In genomic region chr3:108200329-108201323, GRCm38 (mm10) we compare ENCODE assay signal across 8 mouse cellular contexts. TPM values are rescaled to one million over a fixed set of nuclear protein-coding genes. Genes with fewer than 3 reads are reported as not detected.
DNase-seq lines count a peak whose midpoint lies in the region; ATAC-seq and TF ChIP-seq lines count a peak whose summit lies in the region.

Cyb561d1 (minus strand) TSS chr3:108201212.

- H3K79me2 ChIP-seq in CH12.LX (replicated peaks; ENCODE audit: control insufficient read depth, extremely low read depth, insufficient read depth, poor library complexity, severe bottlenecking), result no peaks in the 10 kb centered on the region; the same call in 1 of the 2 replicates

- peaks cover 9 to 35% of the 10 kb centered on the region in 2 experiments for H3K4me1 ChIP-seq in CH12.LX (ENCODE audit: control insufficient read depth in 1 of 2, insufficient read depth in 2 of 2)
- peaks cover 64% of the 10 kb centered on the region for H3K4me1 ChIP-seq in forebrain, embryonic 10.5 days
- peaks cover 18 to 33% of the 10 kb centered on the region in 2 experiments for H3K4me1 ChIP-seq in heart, embryonic 14.5 days (ENCODE audit: control insufficient read depth in 2 of 2, insufficient read depth in 2 of 2, low read length in 2 of 2)
- H3K4me1 ChIP-seq in liver, embryonic 12.5 days, result peaks cover 60% of the 10 kb centered on the region
- peaks cover 23% of the 10 kb centered on the region; the same call in 1 of the 2 replicates for H3K4me1 ChIP-seq in stomach, embryonic 14.5 days (ENCODE audit: control insufficient read depth, insufficient read depth, low read length)

- DNase-seq in CH12.LX (ENCODE audit: extremely low read depth), result peak; percentile 96
- peak; percentile 97 for DNase-seq in c-Kit-positive CD71-negative TER-119-negative erythroid progenitor cells, embryonic 14.5 days (ENCODE audit: low read depth)
- DNase-seq in forebrain, embryonic 10.5 days (ENCODE audit: extremely low spot score, low spot score), result peak; percentile 93
- peak; percentile 96 for DNase-seq in kidney, postnatal 14 days
- peak; percentile 93 for DNase-seq in naive thymus-derived CD4-positive, alpha-beta T cell, adult 2 months (ENCODE audit: low read depth)

- peak; percentile 89 for TF ChIP-seq EP300 in CH12.LX (IDR thresholded peaks at IDR 0.05; ENCODE audit: low read length)

- H3K4me2 ChIP-seq in CH12.LX (ENCODE audit: insufficient read depth, low read depth, poor library complexity, severe bottlenecking), result peak within 1 kb of the TSS; percentile 70
- peak within 1 kb of the TSS; percentile 77 for H3K4me2 ChIP-seq in heart, embryonic 14.5 days (ENCODE audit: low read length)
- peak within 1 kb of the TSS; percentile 80 for H3K4me2 ChIP-seq in liver, embryonic 12.5 days
- peak within 1 kb of the TSS; percentile 60 for H3K4me2 ChIP-seq in stomach, embryonic 14.5 days (replicated peaks; ENCODE audit: low read depth, low read length)

- ATAC-seq in heart, embryonic 14.5 days (ENCODE audit: insufficient number of reproducible peaks, insufficient read depth, low FRiP score, low read depth), result peak; percentile 93
- peak; percentile 96 for ATAC-seq in liver, embryonic 12.5 days
- peak; percentile 94 for ATAC-seq in stomach, embryonic 14.5 days (ENCODE audit: insufficient number of reproducible peaks, insufficient read depth, low FRiP score, low read depth)

- peak within 1 kb of the TSS; percentile 74 for H3K9ac ChIP-seq in CH12.LX (ENCODE audit: insufficient read depth, low read depth)
- H3K9ac ChIP-seq in heart, embryonic 14.5 days (ENCODE audit: low read length), result peak within 1 kb of the TSS; percentile 76
- peak within 1 kb of the TSS; percentile 79 for H3K9ac ChIP-seq in liver, embryonic 12.5 days
- peak within 1 kb of the TSS; percentile 33; the same call in 1 of the 2 replicates for H3K9ac ChIP-seq in stomach, embryonic 14.5 days (replicated peaks; ENCODE audit: low read depth, low read length)

- dilution Hi-C loops in CH12.LX (cut with MboI; ENCODE audit: extremely low pct_ligation_motif_present, extremely low pct_unique_long_range_greater_than_20kb, low sequenced_read_pairs), result no loop called here

- no peak; the same call in 1 of the 2 replicates for TF ChIP-seq RAD21 in CH12.LX (IDR thresholded peaks at IDR 0.05; ENCODE audit: low read depth, low read length)

- TF ChIP-seq POLR2A in CH12.LX (IDR thresholded peaks at IDR 0.05; ENCODE audit: low read depth, low read length), result peak; percentile 88

- H3K36me3 ChIP-seq in CH12.LX (replicated peaks in 1 of 2; ENCODE audit: control insufficient read depth in 1 of 2, insufficient read depth in 1 of 2, low read length in 1 of 2), result peaks cover 19 to 76% of the 10 kb centered on the region in 2 experiments
- H3K36me3 ChIP-seq in forebrain, embryonic 10.5 days (replicated peaks), result peaks cover 58% of the 10 kb centered on the region
- H3K36me3 ChIP-seq in heart, embryonic 14.5 days (ENCODE audit: control insufficient read depth, insufficient read depth, low read length), result peaks cover 50% of the 10 kb centered on the region
- H3K36me3 ChIP-seq in liver, embryonic 12.5 days, result peaks cover 40% of the 10 kb centered on the region
- peaks cover 27% of the 10 kb centered on the region for H3K36me3 ChIP-seq in stomach, embryonic 14.5 days (ENCODE audit: control insufficient read depth, insufficient read depth, low read length)

- peak within 1 kb of the TSS; percentile 74 for H3K27ac ChIP-seq in CH12.LX (ENCODE audit: insufficient read depth, low read depth)
- H3K27ac ChIP-seq in forebrain, embryonic 10.5 days, result peak within 1 kb of the TSS; percentile 89
- H3K27ac ChIP-seq in heart, embryonic 14.5 days (replicated peaks in 1 of 2; ENCODE audit: control insufficient read depth in 1 of 2, insufficient read depth in 1 of 2, low read depth in 2 of 2, low read length in 2 of 2), result peak within 1 kb of the TSS; percentile 82 to 90
- H3K27ac ChIP-seq in liver, embryonic 12.5 days, result peak within 1 kb of the TSS; percentile 90
- peak within 1 kb of the TSS; percentile 86 for H3K27ac ChIP-seq in stomach, embryonic 14.5 days (ENCODE audit: low read length)

- H3K27me3 ChIP-seq in CH12.LX (replicated peaks), result no peaks in the 10 kb centered on the region
- no peaks in the 10 kb centered on the region for H3K27me3 ChIP-seq in forebrain, embryonic 10.5 days (ENCODE audit: poor library complexity, severe bottlenecking)
- H3K27me3 ChIP-seq in heart, embryonic 14.5 days (ENCODE audit: control insufficient read depth, insufficient read depth, low read length), result no peaks in the 10 kb centered on the region
- no peaks in the 10 kb centered on the region for H3K27me3 ChIP-seq in liver, embryonic 12.5 days (replicated peaks)
- no peaks in the 10 kb centered on the region for H3K27me3 ChIP-seq in stomach, embryonic 14.5 days (ENCODE audit: control insufficient read depth, insufficient read depth, low read length)

- WGBS in forebrain, embryonic 10.5 days, result 3% methylated on average over 44 of the region's 44 CpGs
- WGBS in heart, embryonic 14.5 days, result 3% methylated on average over 44 of the region's 44 CpGs
- WGBS in liver, embryonic 12.5 days (ENCODE audit: insufficient replicate concordance), result 3% methylated on average over 44 of the region's 44 CpGs
- WGBS in stomach, embryonic 14.5 days, result 2% methylated on average over 44 of the region's 44 CpGs

- peak; percentile 8 to 75; a peak in 2 of 4 replicates for TF ChIP-seq CTCF in CH12.LX (conservative IDR thresholded peaks at IDR 0.05 in 1 of 2, IDR thresholded peaks at IDR 0.05 in 1 of 2; ENCODE audit: low read depth in 2 of 2, low read length in 2 of 2)

- no peaks in the 10 kb centered on the region for H3K9me3 ChIP-seq in CH12.LX (replicated peaks; ENCODE audit: low read length)
- no peaks in the 10 kb centered on the region for H3K9me3 ChIP-seq in forebrain, embryonic 10.5 days
- H3K9me3 ChIP-seq in heart, embryonic 14.5 days (ENCODE audit: control insufficient read depth, low read length), result no peaks in the 10 kb centered on the region
- H3K9me3 ChIP-seq in liver, embryonic 12.5 days (replicated peaks), result no peaks in the 10 kb centered on the region
- no peaks in the 10 kb centered on the region for H3K9me3 ChIP-seq in stomach, embryonic 14.5 days (ENCODE audit: control insufficient read depth, low read depth, low read length)

- in situ Hi-C loops in CH12.LX (cut with MboI; ENCODE audit: low pct_ligation_motif_present, low pct_unique_long_range_greater_than_20kb, low sequenced_read_pairs), result no loop called here

- peak within 1 kb of the TSS; percentile 72 to 84 (median 73) for H3K4me3 ChIP-seq in CH12.LX (replicated peaks in 1 of 3; ENCODE audit: low read depth in 2 of 3, low read length in 2 of 3, poor library complexity in 1 of 3)
- H3K4me3 ChIP-seq in forebrain, embryonic 10.5 days, result peak within 1 kb of the TSS; percentile 76
- peak within 1 kb of the TSS; percentile 56 to 91 for H3K4me3 ChIP-seq in heart, embryonic 14.5 days (ENCODE audit: control insufficient read depth in 1 of 2, insufficient read depth in 1 of 2, low read depth in 1 of 2, low read length in 2 of 2)
- peak within 1 kb of the TSS; percentile 72 for H3K4me3 ChIP-seq in liver, embryonic 12.5 days
- H3K4me3 ChIP-seq in stomach, embryonic 14.5 days (ENCODE audit: low read depth, low read length), result peak within 1 kb of the TSS; percentile 61

TF ChIP-seq in CH12.LX, 34 proteins besides CTCF, POLR2A, EP300 and RAD21 (continues in another document):
- TF ChIP-seq NELFE (IDR thresholded peaks at IDR 0.05; ENCODE audit: low read depth, low read length) (no peak; the same call in 1 of the 2 replicates), MAFK (IDR thresholded peaks at IDR 0.05; ENCODE audit: insufficient replicate concordance, low read length) (no peak; the same call in 1 of the 2 replicates), JUN (IDR thresholded peaks at IDR 0.05; ENCODE audit: insufficient read depth, low read depth, low read length) (no peak), UBTF (IDR thresholded peaks at IDR 0.05; ENCODE audit: low read depth, low read length) (no peak), MYC (IDR thresholded peaks at IDR 0.05; ENCODE audit: low read depth, low read length) (no peak), MXI1 (IDR thresholded peaks at IDR 0.05; ENCODE audit: low read depth, low read length) (no peak; the same call in none of the 2 replicates), TCF12 (IDR thresholded peaks at IDR 0.05; ENCODE audit: low read depth, low read length) (peak; percentile 68), MAX (IDR thresholded peaks at IDR 0.05; ENCODE audit: low read length) (peak; percentile 40; the same call in 1 of the 2 replicates), E2F4 (IDR thresholded peaks at IDR 0.05; ENCODE audit: insufficient replicate concordance, low read depth, low read length) (peak; percentile 15; the same call in 1 of the 2 replicates), CHD2 (IDR thresholded peaks at IDR 0.05; ENCODE audit: low read length) (no peak), GABPA (IDR thresholded peaks at IDR 0.05; ENCODE audit: insufficient replicate concordance, low read depth, low read length) (no peak), PAX5 (IDR thresholded peaks at IDR 0.05; ENCODE audit: low read length) (no peak), SIN3A (IDR thresholded peaks at IDR 0.05; ENCODE audit: low read length) (peak; percentile 46), CHD1 (IDR thresholded peaks at IDR 0.05; ENCODE audit: low read depth, low read length) (no peak), ZMIZ1 (IDR thresholded peaks at IDR 0.05; ENCODE audit: low read depth, low read length) (no peak; the same call in 1 of the 2 replicates), JUND (conservative IDR thresholded peaks at IDR 0.05; ENCODE audit: low read depth, low read length) (no peak), SMC3 (IDR thresholded peaks at IDR 0.05; ENCODE audit: low read depth, low read length) (peak; percentile 30), IRF4 (IDR thresholded peaks at IDR 0.05; ENCODE audit: low read depth, low read length) (peak; percentile 97), BHLHE40 (IDR thresholded peaks at IDR 0.05; ENCODE audit: low read depth, low read length) (peak; percentile 7; the same call in 1 of the 2 replicates), POLR2AphosphoS2 (IDR thresholded peaks at IDR 0.05; ENCODE audit: low read depth, low read length) (peak; percentile 69; the same call in 1 of the 2 replicates), MEF2A (IDR thresholded peaks at IDR 0.05; ENCODE audit: borderline replicate concordance, low read depth, low read length) (peak; percentile 41; the same call in 1 of the 2 replicates)

RNA-seq across cellular contexts. Expression of gene Cyb561d1, which starts in this region (rescaled TPM):
- 2.4 and 2.6 TPM in 2 replicates for total RNA-seq in CH12.LX (2012; rRNA removed)
- 2.0 and 2.2 TPM in 2 replicates for total RNA-seq in CH12.LX (2014; rRNA removed)
- polyA plus RNA-seq in CH12.LX (2012; ENCODE audit: insufficient read length, low read depth), result 4.0 and 4.1 TPM in 2 replicates
- 3.7 and 4.2 TPM in 2 replicates for polyA plus RNA-seq in forebrain, embryonic 10.5 days (2016; fragmentation: Nextera tagmentation; extraction: Ambion mirVana)
- 1.8 and 2.2 TPM in 2 replicates for polyA plus RNA-seq in heart, embryonic 14.5 days (2014; fragmentation: Nextera tagmentation; extraction: Ambion mirVana)
- 2.8 TPM in 2 replicates for polyA plus RNA-seq in liver, embryonic 12.5 days (2016; fragmentation: Nextera tagmentation; extraction: Ambion mirVana)
- polyA plus RNA-seq in stomach, embryonic 14.5 days (2014; fragmentation: Nextera tagmentation; extraction: Ambion mirVana), result 2.7 and 2.8 TPM in 2 replicates

Comparison
In these comparisons a context has a peak if more than half of its experiments do, and no peak if none do; other contexts are left out.
1. Peak in every context shown above with its lines: DNase-seq, ATAC-seq, H3K4me3 ChIP-seq and H3K27ac ChIP-seq.